Mouse (Mus musculus) midbrain, embryonic 15.5 days (tissue): ENCODE results near the gene Smarcb1. TPM values are rescaled to one million over a fixed set of nuclear protein-coding genes. Genes with fewer than 3 reads are reported as not detected.

Experiments
- ATAC-seq: fragments of 200-750 bp; cut with Nextera tagmentation; replicated peaks from 2 replicates; pipeline ENCODE4 v1.8.0; 2017; ENCODE audit warnings: moderate TSS enrichment
- H3K27ac ChIP-seq: fragments of 300-500 bp; sonication (generic); 2 replicates; pipeline ENCODE4 v1.5.1; 2015; ENCODE audit warnings: mild to moderate bottlenecking, inconsistent platforms
- H3K27me3 ChIP-seq: fragments of 300-500 bp; sonication (generic); replicated peaks from 2 replicates; pipeline ENCODE4 v1.6.1; 2015; ENCODE audit warnings: inconsistent platforms
- H3K36me3 ChIP-seq: fragments of 300-500 bp; sonication (generic); replicated peaks from 2 replicates; pipeline ENCODE4 v1.6.1; 2015; ENCODE audit warnings: inconsistent platforms
- H3K4me1 ChIP-seq: fragments of 300-500 bp; sonication (generic); 2 replicates; pipeline ENCODE4 v1.6.1; 2015; ENCODE audit warnings: inconsistent platforms
- H3K4me2 ChIP-seq: fragments of 300-500 bp; sonication (generic); 2 replicates; pipeline ENCODE4 v1.6.1; 2015; ENCODE audit warnings: inconsistent platforms, mild to moderate bottlenecking, moderate library complexity
- H3K4me3 ChIP-seq: fragments of 300-500 bp; sonication (generic); 2 replicates; pipeline ENCODE4 v1.5.1; 2015; ENCODE audit warnings: mild to moderate bottlenecking, inconsistent platforms
- H3K9ac ChIP-seq: fragments of 300-500 bp; sonication (generic); 2 replicates; pipeline ENCODE4 v1.6.1; 2015; ENCODE audit warnings: mild to moderate bottlenecking, inconsistent platforms
- H3K9me3 ChIP-seq: fragments of 300-500 bp; sonication (generic); 2 replicates; pipeline ENCODE4 v1.6.1; 2016; ENCODE audit warnings: inconsistent platforms
- WGBS: fragments of 180-500 bp; shearing (Covaris S2); methylation state at CpG from one replicate; pipeline ENCODE4 v1.1.7; 2015; ENCODE audit warnings: mixed read lengths; 5-methylcytosine and 5-hydroxymethylcytosine counted together
- polyA plus RNA-seq: library from polyadenylated mRNA; unstranded; fragments of >200 nt; fragmentation: Nextera tagmentation; extraction: Ambion mirVana; gene quantifications from 2 replicates; pipeline ENCODE4 v1.2.1, GENCODE M21; 2015

Gene Smarcb1
- polyA plus RNA-seq, 1 experiment from 2014 or later = 300 TPM

DNA sequence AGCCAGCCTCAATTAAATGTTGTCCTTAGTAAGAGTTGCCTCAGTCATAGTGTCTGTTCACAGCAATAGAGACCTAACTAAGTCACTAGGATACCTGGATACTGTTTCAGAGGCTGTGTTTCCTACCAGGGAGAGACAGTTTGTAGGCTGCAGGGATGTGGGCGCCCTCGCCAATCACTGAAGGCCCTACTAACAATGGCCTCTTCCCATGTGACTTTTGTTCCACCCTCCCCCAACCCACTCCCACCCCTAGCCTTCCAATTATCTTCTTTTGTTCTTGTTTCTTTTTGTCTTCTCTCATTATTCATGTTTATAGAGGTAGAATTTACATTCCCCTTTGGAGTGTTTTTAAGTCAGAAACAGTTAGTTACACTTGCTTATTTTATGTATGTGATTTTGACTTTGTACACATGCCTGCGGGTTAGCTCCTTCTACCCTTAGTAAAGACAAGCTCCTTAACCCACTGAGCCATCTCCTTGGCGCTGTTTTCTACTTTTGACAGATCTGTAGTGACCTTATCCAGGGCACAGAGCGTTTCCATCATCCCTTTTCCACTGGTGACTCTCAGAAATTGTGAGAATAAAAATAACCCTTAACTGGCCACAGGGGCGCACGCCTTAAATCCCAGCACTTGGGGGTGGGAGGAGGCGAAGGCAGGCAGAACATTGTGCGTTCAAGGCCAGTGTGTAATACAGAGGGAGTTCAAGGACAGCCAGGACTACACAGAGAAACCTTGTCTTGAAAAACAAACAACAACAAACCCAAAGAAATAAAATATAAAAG, 19.8 kb upstream of the Smarcb1 start:
- no peak overlapping the region for H3K4me3 ChIP-seq
- H3K4me1 ChIP-seq = peaks cover 5% of the 10 kb centered on the region
- no peaks in the 10 kb centered on the region for H3K36me3 ChIP-seq
- WGBS = 61% methylated on average over 9 of the region's 9 CpGs
- no peaks in the 10 kb centered on the region for H3K27me3 ChIP-seq
- no peak overlapping the region for H3K27ac ChIP-seq
- no peaks in the 10 kb centered on the region for H3K9me3 ChIP-seq
- no peak overlapping the region for H3K4me2 ChIP-seq
- no peak overlapping the region for H3K9ac ChIP-seq
- no peak for ATAC-seq

- no peaks in the 10 kb centered on the region for H3K27me3 ChIP-seq
- no peaks in the 10 kb centered on the region for H3K9me3 ChIP-seq
- H3K4me3 ChIP-seq = no peak within 1 kb of the TSS
- H3K9ac ChIP-seq = no peak within 1 kb of the TSS
- H3K4me2 ChIP-seq = no peak within 1 kb of the TSS
- no peaks in the 10 kb centered on the region for H3K36me3 ChIP-seq
- ATAC-seq = no peak
- no peak within 1 kb of the TSS for H3K27ac ChIP-seq
- 83% methylated on average over 5 of the region's 5 CpGs for WGBS
- H3K4me1 ChIP-seq = peaks cover 12% of the 10 kb centered on the region
Observed at GRCm38 (mm10) chr10:75940520-75940919, 19.1 kb upstream of the Smarcb1 start, which contains the start of gene Gm867. Gm867 (minus strand) TSS chr10:75940672.

GRCm38 (mm10) chr10:75939481-75940234, 18.2 kb upstream of the Smarcb1 start:
- H3K36me3 ChIP-seq = no peaks in the 10 kb centered on the region
- H3K9me3 ChIP-seq = no peaks in the 10 kb centered on the region
- no peak overlapping the region for H3K4me3 ChIP-seq
- no peaks in the 10 kb centered on the region for H3K27me3 ChIP-seq
- H3K4me1 ChIP-seq = peaks cover 18% of the 10 kb centered on the region
- H3K4me2 ChIP-seq = no peak overlapping the region
- ATAC-seq = no peak
- H3K27ac ChIP-seq = no peak overlapping the region
- no peak overlapping the region for H3K9ac ChIP-seq
- 53% methylated on average over 9 of the region's 9 CpGs for WGBS

DNA sequence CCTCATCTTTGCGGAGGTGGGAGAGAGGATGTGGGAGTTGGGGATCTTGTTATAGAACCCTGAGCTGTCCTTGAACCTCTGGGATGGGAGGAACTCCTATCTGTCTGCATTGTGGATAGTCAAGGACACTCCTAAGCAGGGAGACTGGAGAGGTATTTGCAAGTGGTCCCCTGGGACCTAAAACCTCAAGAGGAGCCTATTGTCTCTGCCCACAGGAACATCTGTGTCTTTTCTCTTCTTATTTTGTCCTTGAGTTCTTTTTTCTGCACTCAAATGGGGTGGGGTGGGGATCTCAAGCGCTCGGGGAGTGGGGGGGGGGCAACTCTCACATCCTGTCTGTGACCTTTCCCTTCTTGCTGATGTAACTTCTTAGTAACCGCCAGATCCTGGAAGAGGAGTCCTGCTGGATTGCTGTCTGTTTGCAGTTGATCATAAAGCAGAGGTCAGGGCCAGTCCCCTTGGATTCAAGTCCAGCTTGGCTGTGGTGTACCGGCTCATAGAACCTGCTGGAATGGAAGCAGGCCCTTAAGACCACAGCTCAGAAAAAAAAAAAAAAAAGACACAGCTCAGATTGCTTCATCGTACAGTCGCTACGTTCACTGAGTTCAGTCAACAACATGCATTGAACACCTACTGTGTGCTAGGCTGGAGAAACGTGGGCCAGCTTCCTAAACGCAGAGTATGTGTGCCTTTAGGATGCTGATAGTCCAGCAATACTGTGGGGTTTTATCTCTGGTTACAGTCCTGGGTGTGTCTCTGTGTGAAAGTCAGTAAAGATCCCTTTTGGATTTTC, 16.6 kb upstream of the Smarcb1 start:
- no peak overlapping the region for H3K4me3 ChIP-seq
- H3K9ac ChIP-seq = no peak overlapping the region
- no peak for ATAC-seq
- no peaks in the 10 kb centered on the region for H3K9me3 ChIP-seq
- H3K4me2 ChIP-seq = peak overlapping the region; percentile 16; the same call in 1 of the 2 replicates
- H3K36me3 ChIP-seq = no peaks in the 10 kb centered on the region
- H3K4me1 ChIP-seq = peaks cover 18% of the 10 kb centered on the region
- 0 out of 2 replicates have a peak, but pooled peaks cover 3% of the 10 kb centered on the region for H3K27me3 ChIP-seq
- 56% methylated on average over 10 of the region's 10 CpGs for WGBS
- H3K27ac ChIP-seq = no peak overlapping the region

- H3K36me3 ChIP-seq = no peaks in the 10 kb centered on the region
- H3K9ac ChIP-seq = no peak overlapping the region
- no peak for ATAC-seq
- H3K4me2 ChIP-seq = peak overlapping the region; percentile 16
- 43% methylated on average over 18 of the region's 18 CpGs for WGBS
- H3K9me3 ChIP-seq = no peaks in the 10 kb centered on the region
- peak overlapping the region; percentile 65; the same call in 1 of the 2 replicates for H3K4me3 ChIP-seq
- no peak overlapping the region for H3K27ac ChIP-seq
- 0 out of 2 replicates have a peak, but pooled peaks cover 3% of the 10 kb centered on the region for H3K27me3 ChIP-seq
- peaks cover 27% of the 10 kb centered on the region for H3K4me1 ChIP-seq
Observed at GRCm38 (mm10) chr10:75936909-75937667, 15.7 kb upstream of the Smarcb1 start.

- ATAC-seq = peak; percentile 64
- peaks cover 37% of the 10 kb centered on the region for H3K4me1 ChIP-seq
- WGBS = 1% methylated on average over 51 of the region's 51 CpGs
- H3K27me3 ChIP-seq = 0 out of 2 replicates have a peak, but pooled peaks cover 3% of the 10 kb centered on the region
- peak within 1 kb of the TSS; percentile 94 for H3K4me2 ChIP-seq
- H3K27ac ChIP-seq = peak within 1 kb of the TSS; percentile 73
- H3K9me3 ChIP-seq = no peaks in the 10 kb centered on the region
- peak within 1 kb of the TSS; percentile 65 for H3K4me3 ChIP-seq
- no peaks in the 10 kb centered on the region for H3K36me3 ChIP-seq
- H3K9ac ChIP-seq = peak within 1 kb of the TSS; percentile 51
Observed at GRCm38 (mm10) chr10:75935680-75936541, 14.5 kb upstream of the Smarcb1 start, which contains the start of gene Mmp11. Mmp11 (minus strand) TSS chr10:75936496.

GRCm38 (mm10) chr10:75934991-75935390, 13.6 kb upstream of the Smarcb1 start:
- 0 out of 2 replicates have a peak, but pooled peaks cover 3% of the 10 kb centered on the region for H3K27me3 ChIP-seq
- peaks cover 40% of the 10 kb centered on the region for H3K4me1 ChIP-seq
- peak overlapping the region; percentile 94 for H3K4me2 ChIP-seq

GRCm38 (mm10) chr10:75932891-75933290, 11.5 kb upstream of the Smarcb1 start, which contains the start of gene Chchd10:
Chchd10 (plus strand) TSS chr10:75933130.
- no peaks in the 10 kb centered on the region for H3K9me3 ChIP-seq
- peak within 1 kb of the TSS; percentile 96 for H3K4me2 ChIP-seq
- H3K27ac ChIP-seq = peak within 1 kb of the TSS; percentile 56
- no peak for ATAC-seq
- peaks cover 40% of the 10 kb centered on the region for H3K4me1 ChIP-seq
- 0 out of 2 replicates have a peak, but pooled peaks cover 3% of the 10 kb centered on the region for H3K27me3 ChIP-seq
- H3K36me3 ChIP-seq = no peaks in the 10 kb centered on the region
- 26% methylated on average over 6 of the region's 6 CpGs for WGBS
- H3K4me3 ChIP-seq = peak within 1 kb of the TSS; percentile 49
- peak within 1 kb of the TSS; percentile 70 for H3K9ac ChIP-seq

More at GRCm38 (mm10) chr10:75934991-75935390, 13.6 kb upstream of the Smarcb1 start:
- H3K27ac ChIP-seq = no peak overlapping the region
- no peaks in the 10 kb centered on the region for H3K36me3 ChIP-seq
- WGBS = 81% methylated on average over 1 of the region's 1 CpGs
- no peak for ATAC-seq
- no peak overlapping the region for H3K9ac ChIP-seq
- H3K9me3 ChIP-seq = no peaks in the 10 kb centered on the region
- H3K4me3 ChIP-seq = no peak overlapping the region

- Histone ChIP-seq H3K4me1 (peaks cover 38% of the 10 kb centered on the region), H3K9me3 (no peaks in the 10 kb centered on the region), H3K4me3 (peak overlapping the region; percentile 49), H3K27ac (peak overlapping the region; percentile 56), H3K36me3 (no peaks in the 10 kb centered on the region), H3K4me2 (peak overlapping the region; percentile 96), H3K27me3 (0 out of 2 replicates have a peak, but pooled peaks cover 3% of the 10 kb centered on the region), H3K9ac (peak overlapping the region; percentile 70)
- peak; percentile 38 for ATAC-seq
- WGBS = 1% methylated on average over 42 of the region's 44 CpGs
Observed at GRCm38 (mm10) chr10:75932081-75932678, 10.8 kb upstream of the Smarcb1 start.

- Histone ChIP-seq H3K27me3 (0 out of 2 replicates have a peak, but pooled peaks cover 3% of the 10 kb centered on the region), H3K9ac (peak overlapping the region; percentile 70; the same call in 1 of the 2 replicates), H3K27ac (no peak overlapping the region), H3K4me3 (peak overlapping the region; percentile 49; the same call in 1 of the 2 replicates), H3K4me2 (peak overlapping the region; percentile 96), H3K4me1 (peaks cover 36% of the 10 kb centered on the region), H3K9me3 (no peaks in the 10 kb centered on the region), H3K36me3 (no peaks in the 10 kb centered on the region)
- no peak for ATAC-seq
- 31% methylated on average over 7 of the region's 7 CpGs for WGBS
Observed at GRCm38 (mm10) chr10:75931311-75931710, 9.9 kb upstream of the Smarcb1 start.
